Mouse (Mus musculus): ENCODE measurements at regions not wholly inside any gene's neighbourhood (a gene's known extent, or its start where the extent isn't known, plus 50 kb on each side); places are given as distances from the start of the nearest gene placed in this dataset.
A peak's percentile ranks its signal among the peaks of the same experiment; 100 is the strongest.

DNA sequence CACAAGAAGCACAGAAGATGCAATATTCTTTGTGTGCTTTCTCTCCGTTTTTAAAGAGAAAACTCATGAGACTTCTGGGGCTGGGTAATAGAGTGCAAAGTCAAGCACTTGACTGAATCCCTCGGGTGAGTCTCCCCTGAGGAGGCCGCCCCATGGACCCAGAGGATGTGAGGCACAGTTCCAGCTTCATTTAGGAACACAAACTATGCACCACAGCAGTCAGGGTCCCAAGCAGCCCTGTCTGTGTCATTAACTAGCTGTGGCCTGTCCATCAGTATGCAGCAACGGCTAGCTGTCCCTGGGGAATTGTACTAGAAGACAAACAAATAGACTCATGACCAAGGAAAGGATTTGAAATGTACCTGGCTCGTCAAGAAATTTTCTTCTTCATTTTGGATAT lies 349.7 kb downstream of the Cbln4 start:
- no peak overlapping the region for H3K9ac ChIP-seq
- H3K4me2 ChIP-seq = no peak overlapping the region
- no peak overlapping the region for H3K27ac ChIP-seq (ENCODE audit: low read depth)
- DNase-seq (no peak), ATAC-seq (ENCODE audit: insufficient read depth) (no peak)
- no peaks in the 10 kb centered on the region for H3K27me3 ChIP-seq (ENCODE audit: insufficient read depth, low read length)
- no peak overlapping the region for H3K4me3 ChIP-seq (ENCODE audit: low read depth, low read length)
- no peaks in the 10 kb centered on the region for H3K4me1 ChIP-seq (ENCODE audit: insufficient read depth)
- no peaks in the 10 kb centered on the region for H3K36me3 ChIP-seq (ENCODE audit: insufficient read depth)
- TF ChIP-seq CTCF (IDR thresholded peaks at IDR 0.05; ENCODE audit: low read depth) = no peak
- H3K9me3 ChIP-seq (ENCODE audit: low read depth, low read length) = no peaks in the 10 kb centered on the region
- WGBS = 72% methylated on average over 5 of the region's 5 CpGs

DNA sequence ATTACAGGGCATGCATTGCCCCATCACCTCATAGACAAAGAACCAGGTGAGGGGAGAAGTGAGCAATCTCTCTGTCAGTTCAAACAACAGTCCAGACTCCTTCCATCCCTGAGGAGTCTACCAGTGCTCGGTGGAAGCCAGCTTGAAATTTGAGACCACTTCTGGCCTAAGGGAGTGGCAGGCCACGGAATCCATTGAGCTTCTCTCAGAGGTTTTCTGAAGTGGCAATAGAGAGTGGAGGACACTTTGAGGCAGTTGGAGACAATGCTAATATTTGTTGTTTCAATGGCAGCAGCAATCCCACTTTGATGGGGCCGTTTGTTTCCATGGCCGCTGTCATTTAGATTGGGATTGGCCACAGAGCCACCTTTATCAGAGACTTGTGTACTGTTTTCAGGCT lies 352.5 kb downstream of the Cbln4 start:
- TF ChIP-seq CTCF (IDR thresholded peaks at IDR 0.05; ENCODE audit: low read depth) = no peak

DNA sequence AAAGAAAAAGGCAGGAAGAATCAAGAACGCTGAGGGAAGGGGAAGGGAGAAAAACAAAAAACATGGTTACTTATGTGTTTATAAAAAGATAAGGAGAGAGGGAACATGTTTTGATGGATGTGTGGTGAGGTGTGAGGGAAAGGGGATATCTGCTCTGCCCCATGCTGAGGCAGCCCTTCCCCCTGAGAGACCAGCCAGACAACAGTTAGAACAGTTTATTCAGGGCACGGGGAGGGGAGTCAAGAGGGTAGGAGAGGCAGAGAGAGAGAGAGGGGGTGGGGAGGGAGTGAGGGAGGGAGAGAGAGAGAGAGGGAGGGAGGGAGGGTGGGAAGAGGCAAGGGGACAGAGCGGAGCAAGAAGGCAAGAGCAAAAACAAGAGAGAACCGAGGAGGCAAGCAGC lies 354.2 kb downstream of the Cbln4 start:
- no peak overlapping the region for H3K4me2 ChIP-seq
- 7% methylated on average over 4 of the region's 4 CpGs for WGBS
- peak; percentile 75; the same call in 1 of the 2 replicates for ATAC-seq (ENCODE audit: insufficient read depth)

More for the DNA sequence above, 352.5 kb downstream of the Cbln4 start:
- no peaks in the 10 kb centered on the region for H3K4me1 ChIP-seq (ENCODE audit: insufficient read depth)
- H3K36me3 ChIP-seq (ENCODE audit: insufficient read depth) = no peaks in the 10 kb centered on the region
- no peak overlapping the region for H3K27ac ChIP-seq (ENCODE audit: low read depth)
- no peak overlapping the region for H3K4me2 ChIP-seq
- H3K4me3 ChIP-seq (ENCODE audit: low read depth, low read length) = no peak overlapping the region
- peak; percentile 67; the same call in 1 of the 2 replicates for ATAC-seq (ENCODE audit: insufficient read depth)
- DNase-seq = peak; percentile 19
- no peaks in the 10 kb centered on the region for H3K27me3 ChIP-seq (ENCODE audit: insufficient read depth, low read length)
- 31% methylated on average over 4 of the region's 4 CpGs for WGBS
- no peaks in the 10 kb centered on the region for H3K9me3 ChIP-seq (ENCODE audit: low read depth, low read length)
- H3K9ac ChIP-seq = no peak overlapping the region

DNA sequence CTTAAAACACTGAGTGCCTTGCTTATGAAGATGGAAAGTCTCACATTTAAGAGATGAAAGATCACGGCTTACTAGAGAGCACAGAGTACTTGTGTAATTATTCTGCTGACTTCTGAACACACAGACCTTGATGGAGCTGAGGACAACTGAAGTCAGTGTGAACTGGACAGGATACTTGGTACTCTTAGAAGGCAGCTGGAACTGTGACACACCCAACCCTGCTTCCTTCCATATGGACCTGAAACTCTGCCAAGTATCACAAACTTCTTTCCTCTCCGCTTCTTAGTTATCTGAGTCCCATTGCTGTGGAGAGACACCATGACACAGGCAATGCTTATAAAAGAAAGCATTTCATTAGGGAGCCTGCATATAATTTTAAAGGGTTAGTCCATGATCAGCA lies 365.3 kb downstream of the Cbln4 start:
- WGBS = 42% methylated on average over 2 of the region's 2 CpGs
- DNase-seq = peak; percentile 58
- no peak overlapping the region for H3K27ac ChIP-seq (ENCODE audit: low read depth)
- H3K4me2 ChIP-seq = no peak overlapping the region
- H3K9me3 ChIP-seq (ENCODE audit: low read depth, low read length) = no peaks in the 10 kb centered on the region
- no peaks in the 10 kb centered on the region for H3K4me1 ChIP-seq (ENCODE audit: insufficient read depth)
- H3K9ac ChIP-seq = no peak overlapping the region
- H3K36me3 ChIP-seq (ENCODE audit: insufficient read depth) = no peaks in the 10 kb centered on the region
- ATAC-seq (ENCODE audit: insufficient read depth) = no peak
- no peaks in the 10 kb centered on the region for H3K27me3 ChIP-seq (ENCODE audit: insufficient read depth, low read length)
- H3K4me3 ChIP-seq (ENCODE audit: low read depth, low read length) = no peak overlapping the region
- TF ChIP-seq CTCF (IDR thresholded peaks at IDR 0.05; ENCODE audit: low read depth) = no peak

More for the DNA sequence above, 354.2 kb downstream of the Cbln4 start:
- no peak overlapping the region for H3K9ac ChIP-seq
- no peaks in the 10 kb centered on the region for H3K4me1 ChIP-seq (ENCODE audit: insufficient read depth)
- no peaks in the 10 kb centered on the region for H3K9me3 ChIP-seq (ENCODE audit: low read depth, low read length)
- no peak overlapping the region for H3K4me3 ChIP-seq (ENCODE audit: low read depth, low read length)
- no peak overlapping the region for H3K27ac ChIP-seq (ENCODE audit: low read depth)
- H3K27me3 ChIP-seq (ENCODE audit: insufficient read depth, low read length) = no peaks in the 10 kb centered on the region
- peak; percentile 18 for DNase-seq
- TF ChIP-seq CTCF (IDR thresholded peaks at IDR 0.05; ENCODE audit: low read depth) = no peak
- H3K36me3 ChIP-seq (ENCODE audit: insufficient read depth) = no peaks in the 10 kb centered on the region

DNA sequence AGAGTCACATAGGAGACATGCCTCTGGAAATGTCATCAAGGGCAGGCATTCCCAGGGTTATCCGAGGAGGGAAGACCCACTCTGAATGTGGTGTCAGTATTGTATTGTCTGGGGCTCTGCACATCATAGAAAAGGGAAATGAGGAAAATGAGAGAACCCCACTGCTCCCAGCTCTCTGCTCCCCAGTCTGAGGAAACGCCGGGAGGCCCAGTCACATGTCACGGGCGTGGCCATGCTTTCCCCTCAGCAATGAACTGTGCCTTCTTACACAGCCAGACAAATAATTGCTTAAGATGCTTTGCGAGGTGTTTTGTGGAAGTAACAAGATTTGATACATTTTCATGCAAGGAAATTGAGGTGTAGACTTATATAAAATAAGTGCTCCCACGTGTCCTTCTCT lies 366.1 kb downstream of the Cbln4 start:
- TF ChIP-seq CTCF (IDR thresholded peaks at IDR 0.05; ENCODE audit: low read depth) = no peak
- no peaks in the 10 kb centered on the region for H3K4me1 ChIP-seq (ENCODE audit: insufficient read depth)
- no peaks in the 10 kb centered on the region for H3K36me3 ChIP-seq (ENCODE audit: insufficient read depth)
- H3K9me3 ChIP-seq (ENCODE audit: low read depth, low read length) = no peaks in the 10 kb centered on the region
- H3K27ac ChIP-seq (ENCODE audit: low read depth) = no peak overlapping the region
- H3K9ac ChIP-seq = no peak overlapping the region
- WGBS = 77% methylated on average over 7 of the region's 7 CpGs
- H3K4me3 ChIP-seq (ENCODE audit: low read depth, low read length) = no peak overlapping the region
- H3K4me2 ChIP-seq = no peak overlapping the region
- no peaks in the 10 kb centered on the region for H3K27me3 ChIP-seq (ENCODE audit: insufficient read depth, low read length)
- DNase-seq (no peak), ATAC-seq (ENCODE audit: insufficient read depth) (no peak)

DNA sequence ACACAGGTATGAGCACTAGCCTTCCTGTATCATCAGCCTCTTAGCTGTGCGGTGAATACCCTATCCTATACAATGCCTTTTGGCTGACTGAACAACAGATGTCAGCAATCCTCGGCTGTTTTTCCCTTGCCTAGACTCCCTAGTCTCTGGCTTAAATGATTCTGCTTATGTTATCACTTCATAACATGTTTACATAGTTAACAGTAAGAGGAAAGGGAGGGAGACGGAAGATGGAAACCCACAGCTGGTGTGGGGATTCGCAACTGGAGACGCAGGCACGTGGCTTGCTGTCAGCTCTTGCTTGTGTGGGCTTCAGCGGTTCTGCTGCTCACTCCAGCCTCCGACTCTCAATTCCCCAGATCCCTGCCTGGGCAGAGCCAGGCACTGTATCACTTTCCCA lies 367.2 kb downstream of the Cbln4 start:
- Histone ChIP-seq H3K4me1 (ENCODE audit: insufficient read depth) (no peaks in the 10 kb centered on the region), H3K4me3 (ENCODE audit: low read depth, low read length) (no peak overlapping the region), H3K36me3 (ENCODE audit: insufficient read depth) (no peaks in the 10 kb centered on the region), H3K9ac (no peak overlapping the region), H3K27me3 (ENCODE audit: insufficient read depth, low read length) (no peaks in the 10 kb centered on the region), H3K9me3 (ENCODE audit: low read depth, low read length) (no peaks in the 10 kb centered on the region), H3K27ac (ENCODE audit: low read depth) (no peak overlapping the region), H3K4me2 (no peak overlapping the region)
- no peak for TF ChIP-seq CTCF (IDR thresholded peaks at IDR 0.05; ENCODE audit: low read depth)
- DNase-seq (peak; percentile 82), ATAC-seq (ENCODE audit: insufficient read depth) (peak; percentile 96)
- 20% methylated on average over 8 of the region's 8 CpGs for WGBS

DNA sequence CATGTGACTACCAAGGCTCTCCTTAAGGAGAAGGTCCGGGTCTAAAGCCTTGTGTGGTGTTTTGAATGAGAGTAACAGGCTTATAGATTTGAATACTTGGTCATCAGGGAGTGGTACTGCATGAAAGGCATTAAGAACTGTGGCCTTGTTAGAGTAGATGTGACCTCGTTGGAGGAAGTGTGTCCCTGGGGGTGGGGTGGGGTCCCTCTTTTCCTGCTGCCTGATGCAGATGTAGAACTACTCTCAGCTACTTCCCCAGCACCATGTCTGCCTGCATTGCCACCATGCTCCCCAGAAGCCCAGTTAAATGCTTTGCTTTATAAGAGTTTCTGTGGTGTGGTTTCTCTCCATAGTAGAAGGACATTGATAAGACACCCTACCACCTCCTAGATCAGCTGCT lies 367.9 kb downstream of the Cbln4 start:
- no peak overlapping the region for H3K9ac ChIP-seq
- no peak overlapping the region for H3K27ac ChIP-seq (ENCODE audit: low read depth)
- ATAC-seq (ENCODE audit: insufficient read depth) = no peak
- TF ChIP-seq CTCF (IDR thresholded peaks at IDR 0.05; ENCODE audit: low read depth) = no peak
- DNase-seq = no peak
- WGBS = 65% methylated on average over 2 of the region's 2 CpGs
- no peak overlapping the region for H3K4me3 ChIP-seq (ENCODE audit: low read depth, low read length)
- no peaks in the 10 kb centered on the region for H3K36me3 ChIP-seq (ENCODE audit: insufficient read depth)
- H3K9me3 ChIP-seq (ENCODE audit: low read depth, low read length) = no peaks in the 10 kb centered on the region
- H3K4me1 ChIP-seq (ENCODE audit: insufficient read depth) = no peaks in the 10 kb centered on the region
- H3K4me2 ChIP-seq = no peak overlapping the region
- no peaks in the 10 kb centered on the region for H3K27me3 ChIP-seq (ENCODE audit: insufficient read depth, low read length)
